Mouse (Mus musculus): Measurements from ENCODE around the gene Irf8. TPM values are rescaled to one million over a fixed set of nuclear protein-coding genes. Genes with fewer than 3 reads are reported as not detected.
"Not testable (repeated sequence)": the region's sequence is repeated elsewhere in the genome, so short reads cannot be mapped to it uniquely, and the experiment has no call there.

Irf8 gene
- polyA plus RNA-seq, 2 experiments: 4.2 to 8.9 TPM

GRCm38 (mm10) chr8:120719586-120720236 lies 16.4 kb upstream of the Irf8 start:
- Histone ChIP-seq H3K4me1 (replicated peaks; ENCODE audit: control insufficient read depth in 2 of 2, insufficient read depth in 2 of 2, low read length in 1 of 2) (0 out of 4 replicates have a peak, but pooled peaks cover 0 to 3% of the 10 kb centered on the region in 2 experiments), H3K36me3 (replicated peaks; ENCODE audit: control insufficient read depth, insufficient read depth, low read depth) (no peaks in the 10 kb centered on the region), H3K9me3 (ENCODE audit: control insufficient read depth, low read length) (no peaks in the 10 kb centered on the region), H3K4me2 (ENCODE audit: low read depth) (no peak overlapping the region), H3K27me3 (ENCODE audit: control insufficient read depth, insufficient read depth, low read length) (no peaks in the 10 kb centered on the region), H3K27ac (no peak overlapping the region), H3K9ac (replicated peaks) (no peak overlapping the region), H3K4me3 (ENCODE audit: insufficient read depth in 1 of 2, low read depth in 2 of 2, low read length in 2 of 2) (no peak overlapping the region)
- TF ChIP-seq EP300 (IDR thresholded peaks at IDR 0.05; ENCODE audit: low read depth) (no peak), CTCF (IDR thresholded peaks at IDR 0.05; ENCODE audit: low read depth) (no peak)
- DNase-seq (ENCODE audit: low read depth in 3 of 3, low spot score in 3 of 3) (no peak), ATAC-seq (ENCODE audit: insufficient read depth) (no peak)
- WGBS (ENCODE audit: insufficient replicate concordance): 48% methylated on average over 19 of the region's 19 CpGs

- Histone ChIP-seq H3K36me3 (replicated peaks; ENCODE audit: control insufficient read depth, insufficient read depth, low read depth) (no peaks in the 10 kb centered on the region), H3K4me2 (ENCODE audit: low read depth) (no peak overlapping the region), H3K4me3 (ENCODE audit: insufficient read depth in 1 of 2, low read depth in 2 of 2, low read length in 2 of 2) (no peak overlapping the region), H3K9me3 (ENCODE audit: control insufficient read depth, low read length) (no peaks in the 10 kb centered on the region), H3K27ac (no peak overlapping the region), H3K9ac (replicated peaks) (no peak overlapping the region), H3K4me1 (replicated peaks; ENCODE audit: control insufficient read depth in 2 of 2, insufficient read depth in 2 of 2, low read length in 1 of 2) (no peaks in the 10 kb centered on the region; a peak in 1 of 4 replicates), H3K27me3 (ENCODE audit: control insufficient read depth, insufficient read depth, low read length) (no peaks in the 10 kb centered on the region)
- DNase-seq (ENCODE audit: low read depth in 3 of 3, low spot score in 3 of 3) (no peak), ATAC-seq (ENCODE audit: insufficient read depth) (no peak)
- 49% methylated on average over 6 of the region's 6 CpGs for WGBS (ENCODE audit: insufficient replicate concordance)
- TF ChIP-seq EP300 (IDR thresholded peaks at IDR 0.05; ENCODE audit: low read depth) (no peak), CTCF (IDR thresholded peaks at IDR 0.05; ENCODE audit: low read depth) (peak; percentile 61)
Measured at GRCm38 (mm10) chr8:120723025-120723424, 13.1 kb upstream of the Irf8 start.

GRCm38 (mm10) chr8:120724096-120724495 lies 12.1 kb upstream of the Irf8 start:
- peak; percentile 56 for TF ChIP-seq CTCF (IDR thresholded peaks at IDR 0.05; ENCODE audit: low read depth)
- H3K4me1 ChIP-seq (replicated peaks; ENCODE audit: control insufficient read depth in 2 of 2, insufficient read depth in 2 of 2, low read length in 1 of 2); H3K4me3 ChIP-seq (ENCODE audit: insufficient read depth in 1 of 2, low read depth in 2 of 2, low read length in 2 of 2); DNase-seq (ENCODE audit: low read depth in 3 of 3, low spot score in 3 of 3); H3K9ac ChIP-seq (replicated peaks); H3K9me3 ChIP-seq (ENCODE audit: control insufficient read depth, low read length); H3K4me2 ChIP-seq (ENCODE audit: low read depth); H3K36me3 ChIP-seq (replicated peaks; ENCODE audit: control insufficient read depth, insufficient read depth, low read depth); H3K27ac ChIP-seq; H3K27me3 ChIP-seq (ENCODE audit: control insufficient read depth, insufficient read depth, low read length); ATAC-seq (ENCODE audit: insufficient read depth): not testable (repeated sequence)
- WGBS (ENCODE audit: insufficient replicate concordance): 66% methylated on average over 2 of the region's 4 CpGs

GRCm38 (mm10) chr8:120724816-120725575 lies 11.2 kb upstream of the Irf8 start:
- TF ChIP-seq EP300 (IDR thresholded peaks at IDR 0.05; ENCODE audit: low read depth) (no peak), CTCF (IDR thresholded peaks at IDR 0.05; ENCODE audit: low read depth) (no peak)
- Histone ChIP-seq H3K4me3 (ENCODE audit: insufficient read depth in 1 of 2, low read depth in 2 of 2, low read length in 2 of 2) (no peak overlapping the region), H3K36me3 (replicated peaks; ENCODE audit: control insufficient read depth, insufficient read depth, low read depth) (no peaks in the 10 kb centered on the region), H3K27ac (no peak overlapping the region), H3K27me3 (ENCODE audit: control insufficient read depth, insufficient read depth, low read length) (no peaks in the 10 kb centered on the region), H3K9ac (replicated peaks) (no peak overlapping the region), H3K4me2 (ENCODE audit: low read depth) (no peak overlapping the region), H3K4me1 (replicated peaks; ENCODE audit: control insufficient read depth in 2 of 2, insufficient read depth in 2 of 2, low read length in 1 of 2) (peaks cover 0 to 6% of the 10 kb centered on the region in 2 experiments; a peak in 2 of 4 replicates), H3K9me3 (ENCODE audit: control insufficient read depth, low read length) (no peaks in the 10 kb centered on the region)
- 46% methylated on average over 17 of the region's 17 CpGs for WGBS (ENCODE audit: insufficient replicate concordance)
- no peak for ATAC-seq (ENCODE audit: insufficient read depth)
- no peak for DNase-seq (ENCODE audit: low read depth in 3 of 3, low spot score in 3 of 3)

GRCm38 (mm10) chr8:120725576-120725950 lies 10.6 kb upstream of the Irf8 start:
- ATAC-seq (ENCODE audit: insufficient read depth) (no peak), DNase-seq (ENCODE audit: low read depth in 3 of 3, low spot score in 3 of 3) (no peak)
- H3K4me2 ChIP-seq (ENCODE audit: low read depth): no peak overlapping the region
- no peak overlapping the region for H3K4me3 ChIP-seq (ENCODE audit: insufficient read depth in 1 of 2, low read depth in 2 of 2, low read length in 2 of 2)
- WGBS (ENCODE audit: insufficient replicate concordance): 50% methylated on average over 5 of the region's 5 CpGs
- H3K27ac ChIP-seq: no peak overlapping the region
- no peak overlapping the region for H3K9ac ChIP-seq (replicated peaks)
- no peak for TF ChIP-seq EP300 (IDR thresholded peaks at IDR 0.05; ENCODE audit: low read depth)
- no peak for TF ChIP-seq CTCF (IDR thresholded peaks at IDR 0.05; ENCODE audit: low read depth)
- H3K36me3 ChIP-seq (replicated peaks; ENCODE audit: control insufficient read depth, insufficient read depth, low read depth): no peaks in the 10 kb centered on the region
- H3K27me3 ChIP-seq (ENCODE audit: control insufficient read depth, insufficient read depth, low read length): no peaks in the 10 kb centered on the region
- H3K4me1 ChIP-seq (replicated peaks; ENCODE audit: control insufficient read depth in 2 of 2, insufficient read depth in 2 of 2, low read length in 1 of 2): peaks cover 0 to 6% of the 10 kb centered on the region in 2 experiments; a peak in 2 of 4 replicates
- no peaks in the 10 kb centered on the region for H3K9me3 ChIP-seq (ENCODE audit: control insufficient read depth, low read length)
